Mouse (Mus musculus) ovary, postnatal 36 days (tissue): Measurements from ENCODE around the gene Rab3il1.

Experiments
- DNase-seq: peaks from one replicate; pipeline ENCODE4 v3.0.0; 2022; ENCODE audit warnings: low spot score, mixed read lengths

Gene Rab3il1

GRCm38 (mm10) chr19:10013348-10013747 is 11.9 kb downstream of the Rab3il1 start:
- no peak for DNase-seq

- no peak for DNase-seq
These were observed 12.4 kb downstream of the Rab3il1 start for GRCm38 (mm10) chr19:10013913-10014312.

DNA sequence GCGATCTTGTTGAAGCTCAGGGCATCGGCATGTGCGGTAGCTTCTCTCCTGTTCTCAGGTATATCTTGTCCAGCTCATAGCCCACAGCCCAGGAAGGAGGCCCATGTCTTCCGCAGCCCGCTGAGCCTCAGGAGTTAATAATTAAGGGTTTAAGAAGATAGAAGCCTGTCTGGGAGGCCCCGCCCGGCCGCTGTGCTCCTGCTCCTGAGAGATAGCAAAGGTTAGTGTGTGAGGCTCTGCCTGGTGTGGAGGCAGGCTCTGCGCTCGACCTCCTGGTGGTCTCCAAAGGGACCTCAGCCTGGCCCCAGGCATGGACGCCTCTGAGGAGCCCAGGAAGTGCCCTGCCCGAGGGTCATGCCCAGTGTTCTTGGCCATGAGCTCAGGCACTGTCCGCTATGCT is 13.4 kb downstream of the Rab3il1 start:
- DNase-seq = no peak

DNA sequence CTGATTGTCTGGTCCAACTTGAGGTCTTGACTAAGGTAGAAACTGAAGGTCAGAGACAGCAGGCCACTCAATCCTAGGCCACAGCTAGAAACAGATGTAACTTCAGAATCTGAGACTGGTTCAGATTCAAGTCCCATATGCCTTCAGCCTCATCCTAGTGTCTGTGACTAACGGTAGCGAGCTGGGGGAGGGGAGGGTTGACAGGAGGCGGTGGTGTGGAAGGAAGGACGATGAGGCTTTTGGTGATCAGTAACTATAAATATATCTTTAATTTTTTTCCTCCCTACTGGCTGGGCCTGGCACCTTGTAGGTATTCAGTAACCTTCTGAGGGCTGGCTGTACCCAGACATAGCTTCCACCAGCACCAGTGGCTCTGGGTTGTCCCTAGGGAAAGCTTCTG is 14.0 kb downstream of the Rab3il1 start:
- DNase-seq = no peak

DNA sequence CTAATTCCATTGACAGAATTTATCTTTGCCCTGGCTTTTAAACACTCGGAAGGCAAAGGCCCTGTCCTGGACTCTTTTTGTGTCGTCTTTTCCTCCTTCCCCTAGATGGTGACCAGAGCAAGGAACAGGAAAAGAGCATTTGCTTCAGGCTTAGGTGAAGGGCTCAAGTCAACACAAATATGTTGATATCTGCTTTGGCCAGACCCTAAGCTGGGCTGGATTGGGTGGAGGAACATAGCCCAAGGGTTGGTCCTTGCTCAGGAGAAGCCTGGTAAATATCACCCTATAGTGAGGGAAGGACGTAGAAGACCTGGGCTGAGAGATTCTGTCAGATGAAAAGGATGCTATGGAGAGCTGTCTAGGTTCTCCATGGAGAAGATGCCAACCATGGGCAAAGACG is 14.7 kb downstream of the Rab3il1 start:
- DNase-seq = no peak

DNA sequence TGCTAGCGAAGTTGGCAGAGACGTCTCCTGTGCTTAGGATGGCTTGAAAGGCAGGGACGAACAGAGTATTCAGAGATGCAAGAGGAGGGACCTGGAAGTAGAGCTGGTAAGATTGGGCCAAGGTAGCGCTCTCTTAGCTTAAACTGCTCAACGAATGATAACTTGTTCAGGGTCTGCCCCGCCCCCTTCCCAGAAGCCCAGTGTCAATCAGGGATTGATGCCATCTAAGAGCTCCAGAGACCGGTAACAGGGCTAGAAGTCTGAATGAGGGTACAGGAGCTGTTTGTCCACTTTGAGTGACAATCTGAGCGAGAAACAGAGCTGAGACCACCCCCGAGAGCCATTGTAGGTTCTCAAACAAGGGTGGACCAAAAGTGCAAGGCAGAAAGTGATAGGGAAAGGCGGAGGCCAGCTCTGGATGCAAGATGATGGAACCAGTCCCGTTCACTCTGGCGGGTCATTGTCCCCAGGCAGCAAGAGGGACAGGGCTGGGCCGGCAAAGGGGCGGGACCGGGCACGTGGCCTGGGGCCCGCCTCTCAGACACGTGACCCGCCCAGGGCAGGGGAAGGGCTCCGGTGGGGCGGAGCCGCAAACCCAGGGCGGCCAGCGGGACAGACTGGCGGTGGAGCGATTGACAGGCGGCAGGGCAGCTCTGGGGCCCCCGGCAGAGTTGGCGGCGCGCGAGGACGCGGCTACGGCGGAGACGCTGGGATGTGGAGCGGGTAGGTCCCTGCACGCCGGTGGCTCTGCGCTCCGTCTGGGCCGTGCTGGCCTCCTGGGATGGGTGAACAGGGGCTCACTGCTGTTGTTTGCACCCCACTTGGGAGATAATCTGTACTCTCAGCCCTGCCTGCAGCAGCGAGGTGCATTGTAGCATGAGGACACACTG is 16.4 kb downstream of the Rab3il1 start:
- DNase-seq = peak; percentile 92

DNA sequence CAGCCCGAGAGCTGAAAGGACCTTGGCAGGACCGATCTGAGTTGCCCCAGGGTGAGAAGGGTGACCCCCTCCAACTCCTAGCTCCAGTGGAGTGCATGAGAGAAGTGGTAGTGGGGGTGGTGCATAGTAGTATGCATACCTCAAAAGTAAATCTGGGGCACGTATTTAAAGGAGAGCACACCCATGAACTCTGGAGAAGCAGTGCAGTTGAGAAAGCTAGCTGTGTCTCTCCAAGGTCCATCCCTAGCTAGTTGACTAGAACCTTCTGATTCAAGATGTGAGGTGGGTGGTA is 17.0 kb downstream of the Rab3il1 start:
- DNase-seq = no peak

DNA sequence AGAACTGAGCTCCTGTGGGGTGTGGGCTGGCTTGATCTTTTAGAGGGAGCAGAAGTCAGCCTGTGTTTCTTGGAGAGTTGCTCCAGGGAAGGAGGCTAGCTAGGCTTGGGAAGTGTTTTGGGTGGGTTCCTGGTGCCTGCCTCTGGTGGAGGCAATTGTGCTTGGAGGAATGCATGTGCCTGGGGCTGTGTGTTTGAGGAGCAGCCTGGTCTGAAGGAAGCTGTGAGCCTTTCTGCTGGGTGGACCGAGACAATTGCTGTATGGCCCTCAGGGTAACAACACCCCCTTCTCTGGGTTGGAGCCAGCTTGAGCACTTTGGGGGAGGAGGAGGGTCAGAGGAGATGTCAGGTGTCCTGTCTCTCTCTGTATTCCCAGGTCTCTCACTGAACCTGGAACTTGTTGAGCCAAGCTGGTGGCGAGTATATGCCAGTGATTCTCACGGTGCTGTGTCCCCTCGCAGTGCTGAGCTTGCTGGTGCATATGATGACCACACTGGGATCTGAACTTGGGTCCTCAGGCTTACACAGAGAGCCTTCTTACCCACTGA is 17.8 kb downstream of the Rab3il1 start:
- DNase-seq = no peak

DNA sequence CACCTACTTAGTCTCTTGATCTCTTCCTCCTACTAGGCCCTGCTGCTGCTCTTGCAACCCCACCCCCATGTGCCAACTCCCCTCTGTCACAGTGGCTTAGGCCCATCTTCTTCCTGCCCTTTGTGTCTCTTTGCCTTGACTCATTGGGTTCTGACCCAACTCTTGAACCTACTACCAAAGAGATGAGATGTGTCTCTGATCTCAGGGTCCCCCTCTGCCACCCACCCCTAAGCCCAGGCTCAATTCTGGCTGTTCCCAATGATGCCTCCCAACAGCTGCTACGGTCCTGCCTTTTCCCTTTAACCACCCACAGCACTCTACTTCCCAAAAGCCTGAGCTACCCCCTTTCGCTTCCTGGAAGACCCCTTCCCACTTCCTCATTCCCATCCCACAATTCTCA is 20.5 kb downstream of the Rab3il1 start:
- DNase-seq = no peak

- peak; percentile 57 for DNase-seq
These were observed 21.2 kb downstream of the Rab3il1 start for GRCm38 (mm10) chr19:10022414-10023303.

DNA sequence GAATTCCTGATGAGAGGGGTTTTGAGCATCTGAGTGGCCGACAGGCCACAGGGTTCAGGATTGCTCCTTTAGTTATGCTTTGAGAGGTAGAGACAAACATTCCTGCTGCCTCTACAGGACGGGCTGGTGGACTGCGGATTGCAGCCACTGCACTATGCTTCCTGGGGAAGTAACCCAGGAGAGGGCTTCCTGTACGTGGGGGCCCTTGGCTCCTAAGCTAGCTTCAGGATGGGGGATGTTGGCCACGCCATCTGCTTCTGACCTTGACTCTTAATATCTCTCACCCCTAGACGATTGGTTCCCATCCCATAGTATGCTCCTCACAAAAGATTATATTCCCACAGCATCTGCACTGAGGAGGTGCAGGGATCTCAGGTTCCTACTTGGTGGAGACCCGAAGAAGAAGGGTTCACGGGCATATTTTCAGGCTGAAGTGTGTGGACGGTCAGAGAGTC is 21.9 kb downstream of the Rab3il1 start:
- no peak for DNase-seq

DNA sequence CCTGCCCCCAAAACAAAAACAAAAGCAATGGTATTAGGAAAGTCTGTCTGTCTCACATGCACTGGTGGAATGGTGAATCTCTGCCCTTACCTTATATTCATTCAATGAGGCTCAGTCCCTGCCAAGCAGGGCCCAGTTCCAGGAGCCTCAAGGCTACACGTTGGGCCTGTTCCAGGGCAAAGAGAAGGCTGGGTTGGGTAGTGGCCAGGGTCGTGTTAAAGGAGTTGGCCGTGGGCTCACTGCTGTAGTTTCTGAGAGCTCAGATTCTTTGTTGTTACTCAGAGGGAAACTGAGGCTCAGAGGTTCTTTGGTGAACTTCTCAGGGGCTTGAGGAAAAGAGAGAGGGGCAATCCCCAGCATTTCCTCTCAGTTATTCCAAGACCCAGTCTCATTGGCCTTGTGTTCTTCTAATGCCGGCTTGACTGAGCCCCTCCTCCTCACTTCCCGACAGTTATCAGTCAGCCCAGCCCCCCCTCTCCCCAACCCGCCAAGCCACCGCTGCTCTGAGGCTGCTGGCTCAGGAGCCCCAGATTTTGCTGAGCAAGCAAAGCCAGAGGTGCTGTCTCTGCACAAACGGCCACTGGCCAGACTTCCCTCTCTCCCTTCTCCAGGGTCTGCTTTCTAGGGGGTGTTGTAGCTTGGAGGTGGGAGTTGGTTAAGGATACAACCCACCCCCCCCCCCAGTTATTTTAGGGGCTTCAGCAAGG is 23.9 kb downstream of the Rab3il1 start:
- DNase-seq = peak; percentile 87

DNA sequence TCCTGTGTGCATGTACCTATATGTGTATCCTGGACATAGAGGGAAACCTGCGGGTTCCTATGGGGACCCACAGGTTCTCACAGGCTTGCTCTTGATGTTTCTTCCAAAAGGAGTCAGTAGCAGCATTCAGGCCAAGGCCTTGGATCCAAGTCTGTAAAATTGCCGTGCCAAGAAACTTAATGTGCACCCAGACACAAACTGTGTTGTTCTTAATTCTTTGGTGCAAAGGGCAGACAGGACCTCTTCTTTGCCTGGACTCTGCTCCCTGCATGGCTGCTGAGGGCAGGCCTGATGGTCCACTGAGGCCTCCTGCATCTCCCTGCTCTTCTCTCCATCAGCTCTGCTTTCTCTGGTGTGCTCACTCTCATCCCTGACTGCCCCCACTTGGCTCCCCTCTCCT is 28.3 kb downstream of the Rab3il1 start:
- no peak for DNase-seq

DNA sequence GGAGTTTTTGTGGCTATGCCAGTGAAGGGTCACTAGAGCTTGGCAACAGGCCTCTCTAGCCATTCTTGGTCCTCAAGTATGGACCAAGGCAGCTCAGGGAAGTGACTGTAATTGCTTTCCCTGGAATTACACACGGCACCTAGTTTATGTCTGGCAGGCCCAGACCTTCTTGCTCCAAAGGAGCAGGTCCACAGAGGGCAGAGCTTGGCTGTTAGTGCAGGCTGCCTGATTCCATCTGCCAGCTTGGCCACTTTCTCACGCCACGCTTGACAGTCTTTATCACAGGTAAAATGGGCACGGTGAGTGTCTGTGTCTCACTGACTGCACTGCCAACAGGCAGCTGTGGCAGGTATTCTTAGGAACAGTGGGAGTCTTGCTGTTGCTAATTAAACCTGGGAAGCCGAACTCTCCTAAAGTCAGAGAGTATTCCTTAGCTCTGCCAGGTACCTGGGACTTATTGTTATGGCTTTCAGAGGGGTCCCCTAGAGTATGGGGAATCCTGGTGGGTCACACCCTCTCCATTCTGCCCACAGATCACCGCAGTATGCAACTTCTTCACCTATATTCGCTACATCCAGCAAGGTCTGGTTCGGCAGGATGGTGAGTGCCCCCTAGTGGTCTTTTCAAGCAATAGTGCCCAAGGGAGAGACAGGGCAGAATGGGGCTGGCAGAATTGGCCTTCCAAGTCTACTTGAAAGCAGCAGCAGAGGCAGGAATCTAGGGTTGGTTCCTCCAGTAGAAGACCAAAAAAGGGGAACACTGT is 31.9 kb downstream of the Rab3il1 start:
- DNase-seq = peak; percentile 49

- no peak for DNase-seq
These were observed 32.9 kb downstream of the Rab3il1 start for GRCm38 (mm10) chr19:10034356-10034755.

DNA sequence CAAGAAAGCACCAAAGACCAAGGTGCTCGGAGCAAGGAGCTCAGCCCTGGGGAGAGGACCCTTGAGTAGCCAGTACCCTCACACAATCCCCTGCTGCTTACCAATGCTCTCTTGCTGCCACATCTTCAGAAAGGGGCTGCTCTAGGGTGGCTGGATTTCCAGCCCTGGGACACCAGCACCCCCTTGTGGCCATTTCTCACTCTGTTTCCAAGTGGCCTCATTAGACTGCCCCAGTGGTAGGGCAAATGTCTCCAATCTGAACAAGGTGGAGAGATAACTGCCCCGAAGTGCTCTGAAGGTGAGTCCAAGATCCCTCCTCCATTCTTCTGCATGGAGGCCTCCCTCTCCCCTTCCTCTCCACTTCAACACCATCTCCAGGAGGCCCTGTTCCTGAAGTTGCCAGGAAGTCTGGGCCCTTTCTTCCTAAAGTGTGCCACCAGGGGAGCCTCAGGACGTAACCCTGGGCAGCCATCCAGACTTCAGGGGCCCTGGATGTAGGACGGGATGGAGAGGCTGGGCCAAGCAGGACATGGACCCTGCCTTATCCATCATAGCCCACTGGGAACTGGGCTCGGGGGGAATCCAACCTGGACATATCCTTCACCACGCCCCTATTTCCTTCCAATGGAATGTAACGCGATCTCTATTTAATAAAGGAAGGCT is 33.4 kb downstream of the Rab3il1 start:
- peak; percentile 80 for DNase-seq

- no peak for DNase-seq
These were observed 36.1 kb downstream of the Rab3il1 start for GRCm38 (mm10) chr19:10037534-10037933.

DNA sequence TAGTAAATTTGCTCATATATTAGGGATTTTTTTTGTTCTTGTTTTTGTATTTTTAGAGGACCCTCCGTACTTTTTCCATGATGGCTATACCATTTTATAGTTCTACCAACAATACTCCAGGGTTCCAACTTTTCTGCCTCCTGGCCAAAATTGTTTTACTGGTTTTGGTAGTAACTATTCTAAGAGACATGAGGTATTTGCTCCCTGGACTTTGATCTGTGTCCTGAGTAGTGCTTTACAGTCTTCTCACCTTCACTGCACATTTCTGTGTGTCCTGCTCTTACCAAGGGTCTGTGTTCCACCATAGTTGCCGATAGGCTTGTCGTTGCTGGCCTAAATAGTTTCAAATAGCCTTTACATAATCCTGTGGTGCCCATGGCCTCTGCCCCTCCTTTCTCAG is 36.9 kb downstream of the Rab3il1 start:
- no peak for DNase-seq

DNA sequence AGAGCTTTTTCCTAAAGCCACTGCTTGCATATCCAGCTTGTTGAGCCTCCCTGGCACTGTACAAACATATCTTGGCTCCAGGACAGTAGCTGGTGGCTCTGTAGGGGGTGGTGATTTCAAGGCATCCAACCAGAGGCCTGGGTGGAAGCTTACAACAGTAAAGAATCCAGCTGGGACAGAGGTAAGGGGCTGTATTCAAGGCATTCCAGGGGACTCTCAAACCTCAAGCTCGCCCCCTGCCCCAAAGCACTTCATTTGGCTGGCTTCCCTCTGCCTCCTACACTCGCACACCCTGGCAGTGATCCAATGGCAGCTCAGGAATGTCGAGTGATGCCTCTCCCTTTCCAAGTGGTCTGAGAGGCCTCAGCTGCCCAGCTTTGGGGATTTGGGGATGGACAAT is 37.4 kb downstream of the Rab3il1 start:
- peak; percentile 56 for DNase-seq

GRCm38 (mm10) chr19:10039615-10040014 is 38.1 kb downstream of the Rab3il1 start:
- no peak for DNase-seq

DNA sequence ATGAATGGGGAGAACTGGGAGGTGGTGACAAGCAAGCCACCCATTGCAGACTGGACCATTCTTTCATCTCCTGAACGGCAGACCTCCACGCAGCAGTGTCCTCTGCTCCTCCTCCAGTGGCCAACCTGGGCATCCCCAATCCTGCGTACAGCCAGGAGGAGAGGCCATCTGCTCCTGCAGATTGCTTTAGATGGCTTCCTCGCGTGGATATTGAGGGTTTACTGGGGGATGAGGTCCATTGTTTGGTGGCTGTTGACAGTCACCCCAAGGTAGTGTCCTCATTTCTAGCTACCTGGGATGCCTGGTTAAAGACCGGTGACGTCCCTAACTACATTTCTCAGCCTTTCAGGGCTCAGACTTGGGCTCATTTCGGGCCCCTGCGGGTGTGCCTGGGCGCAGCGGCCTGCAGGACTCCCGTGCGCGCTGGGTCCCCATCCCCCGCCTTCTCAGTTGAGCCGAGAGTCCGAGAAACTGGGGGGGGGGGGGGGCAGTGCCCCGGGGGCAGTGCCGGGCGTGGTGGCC is 39.5 kb downstream of the Rab3il1 start:
- DNase-seq = no peak
